Mouse (Mus musculus): ENCODE data around the gene Mef2c. TPM values are rescaled to one million over a fixed set of nuclear protein-coding genes. Genes with fewer than 3 reads are reported as not detected.

Gene Mef2c
- polyA plus RNA-seq, 1 experiment from 2014 or later = 133 TPM

DNA sequence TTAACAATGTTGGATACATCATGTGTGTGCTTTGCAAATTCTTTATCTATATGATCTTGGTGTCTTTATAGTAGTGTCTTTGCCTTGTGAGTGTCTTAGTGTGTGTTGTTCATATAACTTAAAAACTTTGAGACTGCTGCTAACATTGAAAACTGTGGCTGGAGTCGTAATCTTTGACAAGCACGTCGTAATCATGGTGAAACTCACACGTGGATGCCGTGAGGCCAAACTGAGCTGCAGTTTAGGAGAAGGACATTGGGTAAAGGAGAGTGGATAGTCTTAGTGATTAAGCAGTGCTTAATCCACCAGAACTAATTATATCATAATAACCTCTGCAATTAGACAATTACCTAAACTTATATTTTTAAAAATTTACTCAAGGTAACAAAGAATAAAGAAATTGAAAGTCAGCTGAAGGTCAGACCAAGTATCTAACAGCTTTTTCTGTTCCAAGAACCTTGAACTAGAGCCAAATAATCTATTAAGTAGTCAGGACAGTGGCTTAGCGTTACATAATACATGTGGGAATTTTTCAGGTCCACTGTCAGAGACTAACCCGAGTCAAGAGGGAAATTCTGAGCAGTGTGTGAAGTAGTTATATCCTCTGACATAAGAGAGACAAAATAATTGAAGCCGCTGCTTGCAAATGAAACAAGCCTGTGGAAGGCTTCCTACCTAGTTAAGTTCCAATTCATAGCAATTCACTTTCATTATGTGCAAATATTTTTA is 70.2 kb downstream of the Mef2c start:
- Histone ChIP-seq H3K4me2 (no peak overlapping the region), H3K27ac (no peak overlapping the region)
- 39% methylated on average over 8 of the region's 8 CpGs for WGBS

DNA sequence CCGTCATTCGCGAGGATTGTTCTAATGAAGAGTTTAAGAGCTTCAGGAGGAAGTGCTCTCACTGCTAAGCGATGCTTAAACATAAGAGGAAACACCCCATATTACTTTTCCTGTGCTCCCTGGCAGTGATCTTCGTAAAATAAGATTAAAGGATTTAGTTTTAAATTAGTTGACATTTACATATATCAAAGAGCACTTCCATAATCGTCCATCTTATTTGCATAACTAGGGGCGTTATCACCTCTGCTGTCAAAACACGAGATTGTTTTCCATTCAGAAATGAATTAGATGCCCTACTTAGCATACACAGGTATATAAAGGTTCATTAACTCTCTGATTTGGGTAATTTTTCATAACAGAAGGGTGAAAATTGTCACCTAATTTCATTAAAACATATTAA is 71.0 kb downstream of the Mef2c start:
- no peaks in the 10 kb centered on the region for H3K9me3 ChIP-seq
- no peak overlapping the region for H3K9ac ChIP-seq
- 52% methylated on average over 8 of the region's 8 CpGs for WGBS
- H3K4me1 ChIP-seq = peaks cover 10% of the 10 kb centered on the region
- H3K4me2 ChIP-seq = no peak overlapping the region
- no peaks in the 10 kb centered on the region for H3K36me3 ChIP-seq
- no peak overlapping the region for H3K27ac ChIP-seq
- no peaks in the 10 kb centered on the region for H3K27me3 ChIP-seq
- ATAC-seq (ENCODE audit: insufficient number of reproducible peaks, low FRiP score, low TSS enrichment, low read depth) = no peak
- no peak overlapping the region for H3K4me3 ChIP-seq

More for the DNA sequence above, 70.2 kb downstream of the Mef2c start:
- no peaks in the 10 kb centered on the region for H3K9me3 ChIP-seq
- H3K27me3 ChIP-seq = no peaks in the 10 kb centered on the region
- ATAC-seq (ENCODE audit: insufficient number of reproducible peaks, low FRiP score, low TSS enrichment, low read depth) = no peak
- no peak overlapping the region for H3K4me3 ChIP-seq
- no peaks in the 10 kb centered on the region for H3K36me3 ChIP-seq
- peaks cover 10% of the 10 kb centered on the region for H3K4me1 ChIP-seq
- H3K9ac ChIP-seq = no peak overlapping the region

DNA sequence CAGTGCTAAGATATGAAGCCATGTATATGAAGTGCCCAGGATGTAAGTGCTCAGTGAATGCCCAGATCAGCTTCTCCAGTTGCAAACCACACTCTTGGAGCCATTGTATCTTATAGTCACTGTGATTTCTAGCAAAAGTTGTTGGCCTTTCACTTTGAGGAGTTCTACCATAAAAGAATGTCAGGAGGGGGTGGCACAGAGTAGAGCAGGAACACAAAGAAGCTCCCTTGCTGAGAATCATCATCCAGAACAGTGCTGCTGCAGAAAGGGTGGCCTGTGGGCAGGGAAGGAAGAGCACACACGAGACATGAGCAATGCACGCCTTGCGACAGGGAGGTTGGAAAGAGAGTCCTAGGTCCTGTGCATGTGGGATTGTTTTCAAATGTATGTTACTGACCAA is 75.6 kb downstream of the Mef2c start:
- H3K9me3 ChIP-seq = no peaks in the 10 kb centered on the region
- ATAC-seq (ENCODE audit: insufficient number of reproducible peaks, low FRiP score, low TSS enrichment, low read depth) = no peak
- H3K27me3 ChIP-seq = no peaks in the 10 kb centered on the region
- H3K4me3 ChIP-seq = no peak overlapping the region
- H3K27ac ChIP-seq = no peak overlapping the region
- 93% methylated on average over 3 of the region's 3 CpGs for WGBS
- no peak overlapping the region for H3K4me2 ChIP-seq
- H3K4me1 ChIP-seq = 0 out of 2 replicates have a peak, but pooled peaks cover 3% of the 10 kb centered on the region
- no peaks in the 10 kb centered on the region for H3K36me3 ChIP-seq
- no peak overlapping the region for H3K9ac ChIP-seq

DNA sequence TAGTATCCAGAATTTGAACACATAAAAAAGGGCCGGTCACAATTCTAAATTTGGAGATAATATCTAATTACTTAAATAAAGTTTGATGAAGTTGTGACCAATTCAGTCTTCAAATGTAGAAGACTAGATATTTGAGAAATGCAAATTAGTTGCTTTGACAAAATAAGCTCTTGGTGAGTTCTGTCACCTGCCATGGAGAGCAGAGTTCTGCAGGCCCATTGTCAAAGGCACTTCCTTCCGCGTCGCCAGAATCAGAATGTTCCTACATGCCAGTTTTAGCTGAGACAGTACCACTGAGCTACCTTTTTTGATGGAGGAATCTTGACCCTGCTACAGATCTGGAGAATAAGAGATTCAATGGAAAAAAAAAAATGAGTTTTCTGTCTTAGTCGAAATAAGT is 77.0 kb downstream of the Mef2c start:
- Histone ChIP-seq H3K27me3 (no peaks in the 10 kb centered on the region), H3K9ac (no peak overlapping the region), H3K4me2 (no peak overlapping the region), H3K4me1 (0 out of 2 replicates have a peak, but pooled peaks cover 3% of the 10 kb centered on the region), H3K4me3 (no peak overlapping the region), H3K36me3 (no peaks in the 10 kb centered on the region), H3K27ac (no peak overlapping the region), H3K9me3 (no peaks in the 10 kb centered on the region)
- WGBS = 83% methylated on average over 5 of the region's 5 CpGs
- ATAC-seq (ENCODE audit: insufficient number of reproducible peaks, low FRiP score, low TSS enrichment, low read depth) = no peak

- Histone ChIP-seq H3K4me1 (0 out of 2 replicates have a peak, but pooled peaks cover 3% of the 10 kb centered on the region), H3K4me3 (no peak overlapping the region), H3K9ac (no peak overlapping the region), H3K9me3 (no peaks in the 10 kb centered on the region), H3K4me2 (no peak overlapping the region), H3K36me3 (no peaks in the 10 kb centered on the region), H3K27ac (no peak overlapping the region), H3K27me3 (no peaks in the 10 kb centered on the region)
- no peak for ATAC-seq (ENCODE audit: insufficient number of reproducible peaks, low FRiP score, low TSS enrichment, low read depth)
- 94% methylated on average over 1 of the region's 1 CpGs for WGBS
These were observed 78.7 kb downstream of the Mef2c start for GRCm38 (mm10) chr13:83582564-83582963.

DNA sequence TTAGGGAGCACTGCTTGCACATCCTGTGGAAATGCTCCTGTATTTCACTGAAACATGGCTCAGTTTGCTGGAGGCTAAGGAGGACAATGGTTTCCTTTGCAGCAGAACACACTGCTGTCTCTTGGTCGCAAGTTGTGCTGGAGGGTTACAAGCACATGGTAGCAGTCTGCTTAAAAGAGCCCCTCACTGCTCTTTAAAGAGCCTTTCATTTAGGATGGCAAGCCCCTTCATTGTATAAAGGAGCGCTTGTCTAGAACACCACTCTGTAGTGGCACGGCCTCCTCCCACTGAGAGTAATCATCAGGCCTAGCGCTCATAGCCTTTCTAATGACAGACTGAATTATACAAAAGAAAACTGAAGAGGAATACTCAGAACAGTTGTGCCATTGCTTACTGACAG is 80.0 kb downstream of the Mef2c start:
- Histone ChIP-seq H3K27me3 (no peaks in the 10 kb centered on the region), H3K27ac (no peak overlapping the region), H3K4me1 (0 out of 2 replicates have a peak, but pooled peaks cover 3% of the 10 kb centered on the region), H3K9me3 (no peaks in the 10 kb centered on the region), H3K4me2 (no peak overlapping the region), H3K4me3 (no peak overlapping the region), H3K36me3 (no peaks in the 10 kb centered on the region), H3K9ac (no peak overlapping the region)
- no peak for ATAC-seq (ENCODE audit: insufficient number of reproducible peaks, low FRiP score, low TSS enrichment, low read depth)
- WGBS = 81% methylated on average over 4 of the region's 4 CpGs

DNA sequence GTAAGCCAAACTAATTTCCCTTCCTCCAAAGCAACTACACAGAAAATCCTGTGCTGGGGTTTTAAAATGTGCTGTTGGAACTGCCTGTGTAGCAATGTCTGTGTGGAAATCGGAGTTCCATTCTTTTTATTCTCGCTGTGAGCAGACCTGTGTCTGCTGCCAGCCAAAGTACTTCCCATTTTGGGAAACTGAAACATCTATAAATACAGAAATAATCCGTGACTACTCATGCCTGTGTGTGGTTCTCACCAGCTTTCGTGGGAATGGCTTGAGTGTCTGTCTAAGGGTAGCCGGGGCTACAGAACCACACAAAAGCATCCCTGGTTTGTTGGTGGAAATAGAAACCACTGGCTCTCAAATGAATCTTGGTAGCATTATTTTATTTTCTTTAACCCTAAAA is 81.5 kb downstream of the Mef2c start:
- H3K4me3 ChIP-seq = no peak overlapping the region
- H3K4me1 ChIP-seq = 0 out of 2 replicates have a peak, but pooled peaks cover 3% of the 10 kb centered on the region
- H3K27me3 ChIP-seq = no peaks in the 10 kb centered on the region
- no peaks in the 10 kb centered on the region for H3K9me3 ChIP-seq
- H3K9ac ChIP-seq = no peak overlapping the region
- 60% methylated on average over 5 of the region's 5 CpGs for WGBS
- no peaks in the 10 kb centered on the region for H3K36me3 ChIP-seq
- 0 out of 2 replicates have a peak overlapping the region, but pooled peaks have one; percentile 38 for H3K27ac ChIP-seq
- H3K4me2 ChIP-seq = no peak overlapping the region
- no peak for ATAC-seq (ENCODE audit: insufficient number of reproducible peaks, low FRiP score, low TSS enrichment, low read depth)

DNA sequence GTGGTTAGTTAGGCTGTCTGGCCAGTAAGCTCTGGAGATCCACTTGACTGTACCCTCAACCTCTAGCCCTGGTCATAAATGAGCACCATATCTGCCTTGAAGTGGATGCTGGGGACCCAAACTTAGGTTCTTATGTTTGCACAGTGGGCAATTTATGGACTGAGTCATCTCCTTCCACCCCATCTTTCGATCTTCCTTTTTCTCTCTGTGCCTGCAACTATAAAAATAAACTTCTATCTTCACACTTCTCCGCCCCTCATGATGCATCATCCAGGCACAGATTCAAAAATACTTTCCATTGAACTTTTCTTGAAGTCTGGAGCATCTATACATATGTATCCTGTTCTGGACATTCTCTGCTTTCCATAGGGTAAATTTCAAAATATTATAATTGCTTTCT is 84.4 kb downstream of the Mef2c start:
- Histone ChIP-seq H3K27ac (no peak overlapping the region), H3K36me3 (no peaks in the 10 kb centered on the region), H3K4me2 (no peak overlapping the region), H3K9ac (no peak overlapping the region), H3K27me3 (no peaks in the 10 kb centered on the region), H3K4me1 (0 out of 2 replicates have a peak, but pooled peaks cover 3% of the 10 kb centered on the region), H3K9me3 (no peaks in the 10 kb centered on the region), H3K4me3 (no peak overlapping the region)
- no peak for ATAC-seq (ENCODE audit: insufficient number of reproducible peaks, low FRiP score, low TSS enrichment, low read depth)
- 79% methylated on average over 2 of the region's 2 CpGs for WGBS

DNA sequence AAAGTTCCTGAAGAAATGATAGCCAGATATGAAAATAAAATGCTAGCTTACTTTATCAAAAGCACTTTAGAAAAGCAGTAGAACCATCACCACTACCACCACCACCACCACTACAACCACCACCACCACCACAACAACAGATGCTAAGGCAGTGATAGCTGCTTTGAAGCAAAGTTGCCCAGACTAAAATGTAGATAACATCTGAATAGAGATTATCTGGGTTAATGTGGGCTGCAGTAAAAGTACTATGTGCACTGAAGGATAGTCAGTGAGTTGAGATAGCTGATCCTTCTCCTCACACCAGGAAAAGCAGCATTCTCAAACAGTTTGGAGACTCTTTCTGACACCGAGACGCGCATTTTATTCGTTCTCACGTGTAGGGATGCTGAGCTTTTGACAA is 87.1 kb downstream of the Mef2c start:
- H3K27ac ChIP-seq = no peak overlapping the region
- WGBS = 95% methylated on average over 5 of the region's 5 CpGs
- no peak overlapping the region for H3K4me2 ChIP-seq
- H3K9ac ChIP-seq = no peak overlapping the region
- no peak for ATAC-seq (ENCODE audit: insufficient number of reproducible peaks, low FRiP score, low TSS enrichment, low read depth)
- H3K36me3 ChIP-seq = 0 out of 2 replicates have a peak, but pooled peaks cover 5% of the 10 kb centered on the region
- no peak overlapping the region for H3K4me3 ChIP-seq
- H3K27me3 ChIP-seq = no peaks in the 10 kb centered on the region
- H3K4me1 ChIP-seq = no peaks in the 10 kb centered on the region
- no peaks in the 10 kb centered on the region for H3K9me3 ChIP-seq

GRCm38 (mm10) chr13:83595429-83595828 is 91.6 kb downstream of the Mef2c start:
- Histone ChIP-seq H3K27ac (no peak overlapping the region), H3K36me3 (peaks cover 5% of the 10 kb centered on the region; the same call in 1 of the 2 replicates), H3K4me1 (no peaks in the 10 kb centered on the region), H3K27me3 (no peaks in the 10 kb centered on the region), H3K4me2 (no peak overlapping the region), H3K9me3 (no peaks in the 10 kb centered on the region), H3K4me3 (no peak overlapping the region), H3K9ac (no peak overlapping the region)
- ATAC-seq (ENCODE audit: insufficient number of reproducible peaks, low FRiP score, low TSS enrichment, low read depth) = no peak
- 51% methylated on average over 1 of the region's 1 CpGs for WGBS

DNA sequence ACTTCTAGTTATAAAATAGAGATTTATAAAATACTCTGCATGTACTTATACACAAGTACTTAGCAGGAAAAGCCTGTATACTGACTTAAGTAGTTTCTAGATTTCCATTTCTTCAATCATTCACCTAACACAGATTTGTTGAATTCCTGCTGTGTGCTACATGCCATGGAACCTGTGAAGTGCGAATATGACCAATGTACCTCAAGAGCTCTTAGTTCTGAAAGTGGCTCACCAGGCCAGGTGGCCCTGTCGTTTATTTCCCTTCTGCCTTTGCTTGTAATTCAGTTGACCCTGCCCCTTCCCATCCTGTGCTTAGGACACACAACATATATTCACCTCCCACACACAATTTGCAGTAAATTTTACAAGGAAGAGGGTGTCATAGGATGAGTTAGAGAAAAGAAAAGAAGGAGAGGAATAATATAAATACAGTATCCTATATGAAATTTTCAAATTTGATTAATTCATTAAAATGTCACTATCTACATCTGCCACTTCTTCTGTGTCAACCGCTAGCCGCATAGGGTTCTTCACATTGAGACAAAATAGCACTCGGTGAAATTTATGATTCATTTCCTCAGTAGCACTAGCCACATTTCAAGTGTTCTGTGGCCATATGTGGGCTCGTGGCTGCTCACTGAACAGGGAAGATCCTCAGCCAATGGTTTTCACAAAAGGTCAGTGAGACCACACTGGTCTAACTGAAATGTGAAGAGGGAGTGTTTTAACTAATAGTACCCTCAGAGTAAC is 93.3 kb downstream of the Mef2c start:
- Histone ChIP-seq H3K4me1 (no peaks in the 10 kb centered on the region), H3K4me2 (no peak overlapping the region), H3K36me3 (peaks cover 5% of the 10 kb centered on the region; the same call in 1 of the 2 replicates), H3K4me3 (no peak overlapping the region), H3K9me3 (no peaks in the 10 kb centered on the region), H3K27ac (no peak overlapping the region), H3K27me3 (no peaks in the 10 kb centered on the region), H3K9ac (no peak overlapping the region)
- ATAC-seq (ENCODE audit: insufficient number of reproducible peaks, low FRiP score, low TSS enrichment, low read depth) = no peak
- 79% methylated on average over 6 of the region's 6 CpGs for WGBS

GRCm38 (mm10) chr13:83597739-83598210 is 93.9 kb downstream of the Mef2c start:
- no peak overlapping the region for H3K9ac ChIP-seq
- 91% methylated on average over 3 of the region's 3 CpGs for WGBS
- H3K4me2 ChIP-seq = no peak overlapping the region
- H3K4me3 ChIP-seq = no peak overlapping the region
- no peak for ATAC-seq (ENCODE audit: insufficient number of reproducible peaks, low FRiP score, low TSS enrichment, low read depth)
- H3K36me3 ChIP-seq = peaks cover 5% of the 10 kb centered on the region; the same call in 1 of the 2 replicates
- H3K4me1 ChIP-seq = no peaks in the 10 kb centered on the region
- H3K27me3 ChIP-seq = no peaks in the 10 kb centered on the region
- H3K9me3 ChIP-seq = no peaks in the 10 kb centered on the region
- H3K27ac ChIP-seq = no peak overlapping the region

Data from limb, embryonic 15.5 days (tissue).